Mouse (Mus musculus) thymus, adult 2 months (tissue): ENCODE measurements around the gene Agap2. TPM values are rescaled to one million over a fixed set of nuclear protein-coding genes. Genes with fewer than 3 reads are reported as not detected.

ENCODE experiments used
- DNase-seq: peaks from one replicate; pipeline ENCODE4 v3.0.0; 2021
- H3K27ac ChIP-seq: fragments of 200-500 bp; 2 replicates; pipeline ENCODE4 v1.5.1; 2012; ENCODE audit warnings: low read length, control low read depth; ENCODE audit not compliant: control insufficient read depth, insufficient read depth
- H3K27me3 ChIP-seq: fragments of 200-500 bp; 2 replicates; pipeline ENCODE4 v1.6.1; 2012; ENCODE audit warnings: mild to moderate bottlenecking, low read length, moderate library complexity, mixed read lengths; ENCODE audit not compliant: control insufficient read depth, insufficient read depth
- H3K36me3 ChIP-seq: fragments of 200-500 bp; 2 replicates; pipeline ENCODE4 v1.6.1; 2012; ENCODE audit warnings: mild to moderate bottlenecking, low read length, moderate library complexity; ENCODE audit not compliant: control insufficient read depth, insufficient read depth
- H3K4me1 ChIP-seq: fragments of 200-500 bp; replicated peaks from 2 replicates; pipeline ENCODE4 v1.6.1; 2012; ENCODE audit warnings: low read length; ENCODE audit not compliant: control insufficient read depth, insufficient read depth
- H3K4me3 ChIP-seq: fragments of 200-500 bp; 2 replicates; pipeline ENCODE4 v1.5.1; 2012; ENCODE audit warnings: mild to moderate bottlenecking, low read length, control low read depth, moderate library complexity; ENCODE audit not compliant: control insufficient read depth, insufficient read depth
- CTCF ChIP-seq: fragments of 200-500 bp; IDR thresholded peaks from 2 replicates; pipeline ENCODE4 v1.5.1; 2012; ENCODE audit warnings: mild to moderate bottlenecking, control low read depth, low read length, moderate library complexity, borderline replicate concordance; ENCODE audit not compliant: control insufficient read depth, poor library complexity, insufficient read depth; ENCODE audit errors: extremely low read depth
- POLR2A ChIP-seq: fragments of 200-500 bp; IDR thresholded peaks from 2 replicates; pipeline ENCODE4 v1.6.1; 2012; ENCODE audit warnings: mild to moderate bottlenecking, low read length, control low read depth, moderate library complexity; ENCODE audit not compliant: control insufficient read depth, poor library complexity, insufficient read depth; ENCODE audit errors: extremely low read depth
- WGBS: fragments of 180-500 bp; shearing (Covaris S2); methylation state at CpG from one replicate; pipeline ENCODE4 v1.1.7; 2018; 5-methylcytosine and 5-hydroxymethylcytosine counted together
- polyA plus RNA-seq: library from polyadenylated mRNA; depleted of rRNA; stranded (reverse); fragments of >200 nt; gene quantifications from 2 replicates; pipeline ENCODE4 v1.2.3, GENCODE M21; 2012

Gene Agap2
- polyA plus RNA-seq, 1 experiment, result 123 TPM

DNA sequence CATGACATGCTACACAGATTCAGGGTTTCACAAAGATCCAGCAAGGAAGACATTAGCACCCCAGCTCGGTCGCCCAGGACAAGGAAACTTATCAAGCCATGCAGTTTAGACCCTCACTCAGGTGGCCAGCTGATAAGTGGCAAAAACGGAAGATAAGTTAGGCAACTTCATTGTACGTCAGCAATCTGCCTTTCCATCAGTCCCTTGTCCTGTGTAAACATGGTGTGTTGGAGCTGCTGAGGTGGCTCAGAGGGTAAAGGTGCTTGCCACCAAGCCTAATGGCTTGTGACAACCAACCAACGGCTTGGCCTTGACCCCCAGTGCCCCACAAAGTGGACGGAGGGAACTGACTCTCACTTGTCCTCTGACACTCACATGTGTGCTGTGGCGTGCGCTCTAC lies 25.3 kb downstream of the Agap2 start:
- H3K4me3 ChIP-seq, result no peak overlapping the region
- peaks cover 41% of the 10 kb centered on the region for H3K36me3 ChIP-seq
- no peak for DNase-seq
- H3K27me3 ChIP-seq, result no peaks in the 10 kb centered on the region
- H3K27ac ChIP-seq, result no peak overlapping the region
- peaks cover 15% of the 10 kb centered on the region for H3K4me1 ChIP-seq
- WGBS, result 92% methylated on average over 8 of the region's 8 CpGs
- TF ChIP-seq CTCF (no peak), POLR2A (no peak)

DNA sequence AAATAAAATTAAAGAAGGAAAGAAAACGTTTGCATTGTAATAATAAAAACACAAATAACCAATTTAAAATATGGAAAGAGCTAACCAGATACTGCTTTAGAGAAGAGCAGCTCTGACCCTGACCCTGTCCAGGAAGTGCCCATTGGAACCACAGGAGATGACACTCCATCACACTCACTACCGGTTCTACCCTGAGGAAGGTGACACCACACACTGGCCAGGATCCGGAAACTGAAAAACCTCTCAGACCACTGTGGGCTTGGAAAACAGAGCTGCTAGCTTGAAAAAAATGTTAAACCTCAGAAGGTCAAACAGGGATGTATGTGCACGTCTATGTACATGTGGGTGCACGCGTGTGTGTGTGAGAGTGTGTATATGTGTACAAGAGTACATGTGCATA lies 26.1 kb downstream of the Agap2 start:
- no peak for DNase-seq
- TF ChIP-seq CTCF (no peak), POLR2A (no peak)
- H3K4me1 ChIP-seq, result peaks cover 15% of the 10 kb centered on the region
- H3K27ac ChIP-seq, result no peak overlapping the region
- H3K36me3 ChIP-seq, result peaks cover 34% of the 10 kb centered on the region
- H3K4me3 ChIP-seq, result no peak overlapping the region
- no peaks in the 10 kb centered on the region for H3K27me3 ChIP-seq
- WGBS, result 55% methylated on average over 6 of the region's 6 CpGs

DNA sequence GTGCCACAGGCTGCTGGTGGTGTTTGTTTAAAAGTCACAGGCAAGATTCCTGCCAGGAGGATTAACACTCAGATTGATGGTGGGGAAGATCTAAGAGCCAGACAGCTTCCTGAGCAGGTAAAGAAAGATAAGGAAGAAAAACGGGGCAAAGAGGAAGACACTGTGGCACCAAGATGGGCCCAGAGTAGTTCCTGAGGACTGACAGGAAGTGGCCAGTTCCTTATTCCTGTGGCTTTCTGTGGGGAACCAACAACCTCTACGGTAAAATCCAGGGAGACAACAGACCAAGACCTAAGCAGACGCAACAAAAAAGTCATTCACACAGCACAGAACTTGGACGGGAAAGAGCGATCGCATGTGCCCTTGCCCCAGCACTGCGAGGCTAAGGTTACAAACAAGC lies 28.5 kb downstream of the Agap2 start:
- Histone ChIP-seq H3K4me1 (peaks cover 26% of the 10 kb centered on the region), H3K27me3 (no peaks in the 10 kb centered on the region), H3K27ac (peak overlapping the region; percentile 48), H3K36me3 (peaks cover 16% of the 10 kb centered on the region), H3K4me3 (peak overlapping the region; percentile 3; the same call in 1 of the 2 replicates)
- TF ChIP-seq CTCF, result no peak
- no peak for TF ChIP-seq POLR2A
- 14% methylated on average over 7 of the region's 7 CpGs for WGBS
- DNase-seq, result no peak

DNA sequence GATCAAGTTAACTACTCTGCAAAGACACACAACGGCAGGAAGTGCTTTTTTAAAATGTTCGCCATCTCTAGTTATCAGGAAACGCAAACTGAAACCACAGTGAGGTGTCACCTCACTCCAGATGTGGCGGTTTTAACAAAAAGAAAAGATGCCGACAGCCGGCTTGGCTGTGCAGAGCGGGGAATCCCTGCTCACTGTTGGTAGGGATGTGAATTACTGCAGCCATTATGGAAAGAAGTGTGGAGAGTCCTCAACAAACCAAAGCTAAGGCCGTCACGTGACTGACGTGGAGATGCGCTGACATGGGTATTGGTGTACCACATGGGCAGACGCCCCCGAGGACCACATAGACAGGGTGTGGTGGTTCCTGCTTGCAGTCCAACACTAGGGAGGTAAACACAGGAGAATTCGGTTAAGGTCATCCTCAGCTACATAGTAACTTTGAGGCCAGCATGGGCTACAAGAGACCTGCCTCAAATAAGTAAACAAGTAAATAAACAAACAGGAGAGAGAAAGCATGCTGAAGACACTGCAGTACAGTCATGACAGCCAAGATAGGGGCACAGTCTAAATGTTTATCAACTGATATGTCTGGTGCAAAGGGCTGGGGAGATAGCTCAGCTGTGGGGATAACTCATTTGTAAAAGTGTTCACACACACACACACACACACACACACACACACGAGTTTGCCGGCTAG lies 32.6 kb downstream of the Agap2 start:
- H3K4me1 ChIP-seq, result peaks cover 30% of the 10 kb centered on the region
- peaks cover 2% of the 10 kb centered on the region; the same call in 1 of the 2 replicates for H3K36me3 ChIP-seq
- no peak for TF ChIP-seq POLR2A
- TF ChIP-seq CTCF, result no peak
- WGBS, result 15% methylated on average over 16 of the region's 16 CpGs
- peak overlapping the region; percentile 74 for H3K27ac ChIP-seq
- peak; percentile 60 for DNase-seq
- no peaks in the 10 kb centered on the region for H3K27me3 ChIP-seq
- peak overlapping the region; percentile 36 for H3K4me3 ChIP-seq

DNA sequence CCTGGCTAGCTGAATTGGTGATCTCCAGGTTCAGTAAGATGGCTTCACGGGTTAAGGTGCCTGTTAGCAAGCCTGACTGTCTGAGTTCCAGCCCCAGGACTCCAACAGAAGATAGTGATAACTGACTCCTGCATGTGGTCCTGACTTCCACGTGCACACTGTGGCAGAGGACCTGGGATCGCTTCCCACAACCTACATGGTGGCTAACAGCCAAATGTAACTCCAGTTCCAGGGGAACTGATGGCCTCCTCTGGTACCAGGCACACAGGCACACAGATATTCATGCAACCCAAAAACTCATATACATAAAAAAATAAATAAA lies 33.1 kb downstream of the Agap2 start:
- H3K27me3 ChIP-seq, result no peaks in the 10 kb centered on the region
- TF ChIP-seq CTCF, result no peak
- TF ChIP-seq POLR2A, result no peak
- no peak overlapping the region; the same call in 1 of the 2 replicates for H3K27ac ChIP-seq
- 61% methylated on average over 3 of the region's 3 CpGs for WGBS
- peaks cover 3% of the 10 kb centered on the region; the same call in 1 of the 2 replicates for H3K36me3 ChIP-seq
- peaks cover 27% of the 10 kb centered on the region for H3K4me1 ChIP-seq
- DNase-seq, result no peak
- H3K4me3 ChIP-seq, result no peak overlapping the region

DNA sequence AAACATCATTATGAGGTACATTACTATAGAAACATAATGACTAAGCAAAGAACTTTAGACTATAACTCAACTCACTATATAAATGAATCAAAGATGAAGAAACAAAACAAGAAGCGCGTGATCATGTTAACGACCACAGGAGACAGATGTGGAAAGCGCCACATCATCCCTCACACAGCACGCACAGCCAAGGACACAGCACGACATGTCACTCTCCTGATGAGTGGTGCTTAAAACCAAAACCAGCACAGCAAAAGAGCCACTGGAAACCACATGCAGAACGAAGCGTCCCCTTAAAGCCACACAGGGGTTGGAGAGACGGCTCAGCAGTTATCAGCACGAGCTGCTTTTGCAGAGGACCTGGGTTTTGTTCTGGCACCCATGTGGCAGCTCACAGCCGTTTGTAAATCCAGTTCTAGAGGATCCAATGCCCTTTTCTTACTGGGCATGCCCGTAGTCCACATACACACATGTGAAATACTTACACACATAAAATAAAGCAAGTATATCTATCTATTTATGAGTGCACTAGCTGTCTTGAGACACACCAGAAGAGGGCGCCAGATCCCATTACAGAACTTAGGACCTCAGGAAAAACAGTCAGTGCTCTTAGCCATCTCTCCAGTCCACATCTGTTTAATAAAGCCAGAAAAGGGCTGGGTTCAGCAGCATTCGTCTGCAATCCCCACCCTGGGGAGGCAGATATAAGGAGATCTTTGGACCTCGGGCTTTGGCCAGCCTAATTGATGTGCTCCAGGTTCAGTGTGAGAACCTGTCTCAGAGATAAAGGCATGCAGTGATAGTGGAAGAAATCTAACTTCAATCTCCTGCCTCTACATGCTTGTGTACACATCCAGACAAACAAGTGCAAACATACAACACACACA lies 36.2 kb downstream of the Agap2 start:
- DNase-seq, result no peak
- Histone ChIP-seq H3K36me3 (peaks cover 3% of the 10 kb centered on the region; the same call in 1 of the 2 replicates), H3K4me3 (no peak overlapping the region), H3K4me1 (peaks cover 14% of the 10 kb centered on the region), H3K27me3 (no peaks in the 10 kb centered on the region), H3K27ac (no peak overlapping the region)
- TF ChIP-seq CTCF, result no peak
- TF ChIP-seq POLR2A, result no peak
- WGBS, result 34% methylated on average over 15 of the region's 15 CpGs

DNA sequence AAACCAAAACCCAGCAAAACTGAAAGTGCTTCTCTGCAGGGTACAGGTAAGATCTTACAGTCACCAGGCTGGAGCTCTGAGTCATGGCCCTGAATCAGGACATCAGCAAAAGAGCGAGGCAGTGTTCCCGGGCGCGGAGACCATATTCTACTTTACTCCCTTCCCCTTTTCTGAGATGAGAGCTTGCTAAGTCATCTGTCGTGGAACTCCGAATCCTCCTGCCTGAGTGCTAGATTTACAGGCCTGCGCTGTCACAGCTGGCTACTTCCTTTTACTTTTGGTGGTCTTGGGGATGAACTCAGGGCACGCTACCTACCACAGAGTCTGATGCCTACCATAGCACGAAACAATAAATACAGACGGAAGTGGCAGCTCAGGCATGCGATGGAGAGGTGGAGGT lies 39.3 kb downstream of the Agap2 start:
- no peak for DNase-seq
- H3K36me3 ChIP-seq, result peaks cover 24% of the 10 kb centered on the region
- TF ChIP-seq POLR2A, result no peak
- TF ChIP-seq CTCF, result no peak
- H3K27me3 ChIP-seq, result no peaks in the 10 kb centered on the region
- WGBS, result 72% methylated on average over 11 of the region's 11 CpGs
- no peak overlapping the region for H3K27ac ChIP-seq
- H3K4me3 ChIP-seq, result no peak overlapping the region
- H3K4me1 ChIP-seq, result peaks cover 4% of the 10 kb centered on the region
